Mouse (Mus musculus) gastrocnemius, postnatal 25 days (tissue): ENCODE measurements at regions not wholly inside any gene's neighbourhood (a gene's known extent, or its start where the extent isn't known, plus 50 kb on each side); places are given as distances from the start of the nearest gene placed in this dataset.

Experiments used
- DNase-seq: peaks from one replicate; pipeline ENCODE4 v3.0.0; 2022

GRCm38 (mm10) chr13:78405071-78405470, 205.5 kb upstream of the Nr2f1 start:
- DNase-seq: no peak

DNA sequence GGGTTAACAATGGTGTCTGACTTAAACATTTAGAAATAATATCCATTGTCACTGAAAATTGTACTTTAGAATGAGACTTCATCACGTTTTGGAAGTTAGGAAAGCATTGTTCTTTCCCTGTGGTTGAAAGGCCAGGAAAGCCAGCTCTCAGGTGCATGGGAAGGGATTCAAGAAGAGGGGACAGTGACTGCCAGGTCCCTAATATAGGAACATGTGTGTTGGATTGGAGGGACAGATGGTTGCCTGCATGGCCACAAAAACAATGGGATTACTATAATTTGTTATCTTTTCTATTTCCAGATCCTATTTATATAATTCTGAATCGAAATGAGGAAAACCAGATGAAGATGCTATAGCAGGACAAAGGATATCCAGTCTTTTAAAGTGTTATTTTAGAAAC, 184.2 kb upstream of the Nr2f1 start:
- DNase-seq: no peak

- DNase-seq: no peak
Measured at GRCm38 (mm10) chr13:78361236-78361635, 161.7 kb upstream of the Nr2f1 start.

GRCm38 (mm10) chr13:78348830-78349229, 149.3 kb upstream of the Nr2f1 start:
- no peak for DNase-seq

DNA sequence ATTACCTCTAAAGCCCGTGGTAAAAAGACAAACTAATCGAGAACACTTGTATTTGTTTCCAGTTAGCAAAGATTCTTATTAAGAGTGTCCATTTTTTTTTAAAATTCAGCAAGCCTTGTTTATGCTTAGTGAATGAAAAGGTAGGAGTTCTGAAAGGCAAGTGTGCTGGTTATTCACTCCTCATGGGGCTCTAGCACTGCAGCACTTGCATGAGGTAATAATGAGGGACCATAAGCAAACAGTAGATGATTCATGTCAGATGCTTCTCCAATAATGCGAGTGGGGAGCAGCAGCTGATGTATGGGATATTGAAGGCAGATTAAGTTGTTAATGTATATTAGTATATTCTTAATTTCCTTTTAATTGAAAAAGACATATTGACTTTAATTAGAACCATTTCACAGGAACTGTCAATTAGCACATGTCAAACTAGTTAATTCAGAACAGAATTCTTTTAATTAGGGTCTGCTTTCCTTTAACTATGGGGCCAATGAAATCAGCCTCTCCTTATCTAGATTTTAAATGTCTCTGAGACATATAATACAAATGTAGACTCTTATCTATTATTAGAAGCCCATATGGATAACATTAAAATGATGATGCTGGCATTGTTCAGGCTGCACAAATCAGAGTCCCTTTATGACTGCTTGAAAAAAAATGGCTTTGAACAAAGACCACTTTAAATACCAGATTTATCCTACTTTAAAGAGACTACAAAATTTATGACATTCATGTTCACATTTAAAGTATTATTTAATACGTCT, 125.1 kb upstream of the Nr2f1 start:
- DNase-seq: no peak

DNA sequence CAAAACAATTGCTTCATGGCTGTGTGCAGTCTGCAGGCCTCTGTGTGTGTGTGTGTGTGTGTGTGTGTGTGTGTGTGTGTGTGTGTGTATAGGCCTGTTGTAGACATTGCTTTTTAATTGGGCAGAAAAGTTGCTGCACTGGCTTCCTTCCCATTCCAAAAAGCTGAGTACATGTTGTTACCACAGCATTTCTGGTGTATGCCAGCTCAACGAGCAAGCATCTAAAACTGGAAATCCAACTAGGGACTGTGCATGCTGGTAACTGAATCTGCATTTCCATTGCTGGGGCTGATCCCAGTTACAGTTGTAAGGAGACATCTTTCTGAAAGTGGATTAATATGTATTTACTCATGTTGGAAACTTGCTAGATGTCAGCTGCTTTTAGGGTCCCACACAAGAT, 123.6 kb upstream of the Nr2f1 start:
- DNase-seq: no peak

DNA sequence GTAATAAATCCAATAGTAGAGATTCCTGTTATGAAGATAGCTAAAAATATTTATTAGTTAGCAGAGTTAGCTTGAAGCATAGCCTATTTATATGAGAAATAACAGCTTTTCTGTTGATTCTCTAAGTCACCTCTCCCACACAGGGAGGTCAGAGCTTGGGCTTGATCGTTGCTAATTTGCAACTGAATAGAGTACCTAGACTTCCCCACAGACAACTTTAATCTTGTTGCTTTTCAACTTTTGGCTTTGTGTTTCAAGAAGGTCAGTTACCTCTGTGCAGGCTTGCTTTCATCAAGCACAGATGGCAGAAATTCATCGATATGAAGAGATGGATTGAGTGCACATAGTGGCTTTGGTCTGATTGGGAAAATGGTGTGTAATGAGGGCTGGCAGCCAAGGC, 118.9 kb upstream of the Nr2f1 start:
- DNase-seq: no peak

GRCm38 (mm10) chr13:78310837-78311236, 111.3 kb upstream of the Nr2f1 start:
- no peak for DNase-seq
